Mouse (Mus musculus): ENCODE results near the gene Ppp1r12a. TPM values are rescaled to one million over a fixed set of nuclear protein-coding genes. Genes with fewer than 3 reads are reported as not detected.

Gene Ppp1r12a
- polyA plus RNA-seq, 1 experiment = 168 TPM

GRCm38 (mm10) chr10:108296446-108296845 lies 134.5 kb downstream of the Ppp1r12a start:
- TF ChIP-seq CTCF (IDR thresholded peaks at IDR 0.05; ENCODE audit: borderline replicate concordance, insufficient read depth, low read length) = no peak
- TF ChIP-seq POLR2A (IDR thresholded peaks at IDR 0.05; ENCODE audit: low read depth, low read length) = no peak
- H3K27ac ChIP-seq (ENCODE audit: insufficient read depth, low read length) = no peak overlapping the region
- H3K4me3 ChIP-seq (ENCODE audit: insufficient read depth, low read length) = no peak overlapping the region
- no peaks in the 10 kb centered on the region for H3K4me1 ChIP-seq (ENCODE audit: control insufficient read depth, insufficient read depth, low read length)

GRCm38 (mm10) chr10:108298261-108298660 lies 136.3 kb downstream of the Ppp1r12a start:
- TF ChIP-seq POLR2A (IDR thresholded peaks at IDR 0.05; ENCODE audit: low read depth, low read length) (no peak), CTCF (IDR thresholded peaks at IDR 0.05; ENCODE audit: borderline replicate concordance, insufficient read depth, low read length) (no peak)
- H3K4me1 ChIP-seq (ENCODE audit: control insufficient read depth, insufficient read depth, low read length) = no peaks in the 10 kb centered on the region

GRCm38 (mm10) chr10:108298841-108299545 lies 137.0 kb downstream of the Ppp1r12a start:
- TF ChIP-seq POLR2A (IDR thresholded peaks at IDR 0.05; ENCODE audit: low read depth, low read length) = no peak
- Histone ChIP-seq H3K27ac (ENCODE audit: insufficient read depth, low read length) (no peak overlapping the region), H3K4me1 (ENCODE audit: control insufficient read depth, insufficient read depth, low read length) (no peaks in the 10 kb centered on the region), H3K4me3 (ENCODE audit: insufficient read depth, low read length) (no peak overlapping the region)

More at GRCm38 (mm10) chr10:108298261-108298660, 136.3 kb downstream of the Ppp1r12a start:
- Histone ChIP-seq H3K4me3 (ENCODE audit: insufficient read depth, low read length) (no peak overlapping the region), H3K27ac (ENCODE audit: insufficient read depth, low read length) (no peak overlapping the region)

- no peak overlapping the region for H3K4me3 ChIP-seq (ENCODE audit: insufficient read depth, low read length)
- no peak for TF ChIP-seq POLR2A (IDR thresholded peaks at IDR 0.05; ENCODE audit: low read depth, low read length)
- TF ChIP-seq CTCF (IDR thresholded peaks at IDR 0.05; ENCODE audit: borderline replicate concordance, insufficient read depth, low read length) = no peak
- no peak overlapping the region for H3K27ac ChIP-seq (ENCODE audit: insufficient read depth, low read length)
- H3K4me1 ChIP-seq (ENCODE audit: control insufficient read depth, insufficient read depth, low read length) = no peaks in the 10 kb centered on the region
Observed at GRCm38 (mm10) chr10:108299828-108300227, 137.8 kb downstream of the Ppp1r12a start.

- Histone ChIP-seq H3K27ac (ENCODE audit: insufficient read depth, low read length) (no peak overlapping the region), H3K4me1 (ENCODE audit: control insufficient read depth, insufficient read depth, low read length) (no peaks in the 10 kb centered on the region), H3K4me3 (ENCODE audit: insufficient read depth, low read length) (no peak overlapping the region)
- TF ChIP-seq CTCF (IDR thresholded peaks at IDR 0.05; ENCODE audit: borderline replicate concordance, insufficient read depth, low read length) = peak; percentile 60
- no peak for TF ChIP-seq POLR2A (IDR thresholded peaks at IDR 0.05; ENCODE audit: low read depth, low read length)
Observed at GRCm38 (mm10) chr10:108300843-108301242, 138.8 kb downstream of the Ppp1r12a start.

- TF ChIP-seq CTCF (IDR thresholded peaks at IDR 0.05; ENCODE audit: borderline replicate concordance, insufficient read depth, low read length) = no peak
- TF ChIP-seq POLR2A (IDR thresholded peaks at IDR 0.05; ENCODE audit: low read depth, low read length) = no peak
- H3K27ac ChIP-seq (ENCODE audit: insufficient read depth, low read length) = no peak overlapping the region
- H3K4me1 ChIP-seq (ENCODE audit: control insufficient read depth, insufficient read depth, low read length) = no peaks in the 10 kb centered on the region
- no peak overlapping the region for H3K4me3 ChIP-seq (ENCODE audit: insufficient read depth, low read length)
Observed at GRCm38 (mm10) chr10:108307772-108308171, 145.8 kb downstream of the Ppp1r12a start.

- TF ChIP-seq POLR2A (IDR thresholded peaks at IDR 0.05; ENCODE audit: low read depth, low read length) (no peak), CTCF (IDR thresholded peaks at IDR 0.05; ENCODE audit: borderline replicate concordance, insufficient read depth, low read length) (no peak)
- Histone ChIP-seq H3K4me1 (ENCODE audit: control insufficient read depth, insufficient read depth, low read length) (no peaks in the 10 kb centered on the region), H3K27ac (ENCODE audit: insufficient read depth, low read length) (no peak overlapping the region), H3K4me3 (ENCODE audit: insufficient read depth, low read length) (no peak overlapping the region)
Observed at GRCm38 (mm10) chr10:108310195-108310594, 148.2 kb downstream of the Ppp1r12a start.

GRCm38 (mm10) chr10:108311396-108311795 lies 149.4 kb downstream of the Ppp1r12a start:
- H3K4me3 ChIP-seq (ENCODE audit: insufficient read depth, low read length) = no peak overlapping the region
- TF ChIP-seq CTCF (IDR thresholded peaks at IDR 0.05; ENCODE audit: borderline replicate concordance, insufficient read depth, low read length) = no peak
- no peak for TF ChIP-seq POLR2A (IDR thresholded peaks at IDR 0.05; ENCODE audit: low read depth, low read length)
- H3K27ac ChIP-seq (ENCODE audit: insufficient read depth, low read length) = no peak overlapping the region
- H3K4me1 ChIP-seq (ENCODE audit: control insufficient read depth, insufficient read depth, low read length) = no peaks in the 10 kb centered on the region

- no peaks in the 10 kb centered on the region for H3K4me1 ChIP-seq (ENCODE audit: control insufficient read depth, insufficient read depth, low read length)
- no peak overlapping the region for H3K4me3 ChIP-seq (ENCODE audit: insufficient read depth, low read length)
- no peak overlapping the region for H3K27ac ChIP-seq (ENCODE audit: insufficient read depth, low read length)
- TF ChIP-seq POLR2A (IDR thresholded peaks at IDR 0.05; ENCODE audit: low read depth, low read length) = no peak
Observed at GRCm38 (mm10) chr10:108313845-108314244, 151.9 kb downstream of the Ppp1r12a start.

- Histone ChIP-seq H3K4me3 (ENCODE audit: insufficient read depth, low read length) (no peak overlapping the region), H3K27ac (ENCODE audit: insufficient read depth, low read length) (no peak overlapping the region), H3K4me1 (ENCODE audit: control insufficient read depth, insufficient read depth, low read length) (no peaks in the 10 kb centered on the region)
- no peak for TF ChIP-seq CTCF (IDR thresholded peaks at IDR 0.05; ENCODE audit: borderline replicate concordance, insufficient read depth, low read length)
- no peak for TF ChIP-seq POLR2A (IDR thresholded peaks at IDR 0.05; ENCODE audit: low read depth, low read length)
Observed at GRCm38 (mm10) chr10:108314396-108314795, 152.4 kb downstream of the Ppp1r12a start.

Data from embryonic fibroblast, embryonic 13.5 days (primary cell).